Mouse (Mus musculus) kidney, embryonic 14.5 days (tissue): Measurements from ENCODE around the gene Galnt10. TPM values are rescaled to one million over a fixed set of nuclear protein-coding genes. Genes with fewer than 3 reads are reported as not detected.

Experiments
- ATAC-seq: fragments of 200-750 bp; cut with Nextera tagmentation; 2 replicates; pipeline ENCODE4 v1.8.0; 2017; ENCODE audit warnings: moderate number of reproducible peaks, mild to moderate bottlenecking, moderate TSS enrichment, moderate library complexity; ENCODE audit not compliant: low FRiP score, low TSS enrichment
- H3K27ac ChIP-seq: fragments of 300-500 bp; sonication (generic); 2 replicates; pipeline ENCODE4 v1.5.1; 2014; ENCODE audit warnings: low read depth, mild to moderate bottlenecking, low read length, moderate library complexity, mixed read lengths
- H3K27me3 ChIP-seq: fragments of 300-500 bp; sonication (generic); 2 replicates; pipeline ENCODE4 v1.6.1; 2014; ENCODE audit warnings: mild to moderate bottlenecking, low read length; ENCODE audit not compliant: control insufficient read depth, insufficient read depth
- H3K36me3 ChIP-seq: fragments of 300-500 bp; sonication (generic); 2 replicates; pipeline ENCODE4 v1.6.1; 2014; ENCODE audit warnings: low read length, mixed read lengths; ENCODE audit not compliant: control insufficient read depth, insufficient read depth
- H3K4me1 ChIP-seq: fragments of 300-500 bp; sonication (generic); 2 replicates; pipeline ENCODE4 v1.6.1; 2014; ENCODE audit warnings: low read length, mixed read lengths; ENCODE audit not compliant: control insufficient read depth, insufficient read depth
- H3K4me2 ChIP-seq: fragments of 300-500 bp; sonication (generic); replicated peaks from 2 replicates; pipeline ENCODE4 v1.6.1; 2014; ENCODE audit warnings: low read depth, mild to moderate bottlenecking, low read length
- H3K4me3 ChIP-seq: fragments of 300-500 bp; sonication (generic); 2 replicates; pipeline ENCODE4 v1.5.1; 2014; ENCODE audit warnings: mild to moderate bottlenecking, low read length
- H3K9ac ChIP-seq: fragments of 300-500 bp; sonication (generic); 2 replicates; pipeline ENCODE4 v1.6.1; 2014; ENCODE audit warnings: low read depth, mild to moderate bottlenecking, low read length, moderate library complexity
- H3K9me3 ChIP-seq: fragments of 300-500 bp; sonication (generic); 2 replicates; pipeline ENCODE4 v1.6.1; 2016; ENCODE audit warnings: low read length; ENCODE audit not compliant: control insufficient read depth
- WGBS: fragments of 180-500 bp; shearing (Covaris S2); extraction: QIAGEN DNeasy Blood & Tissue Kit; methylation state at CpG from one replicate; pipeline ENCODE4 v1.1.7; 2014; 5-methylcytosine and 5-hydroxymethylcytosine counted together
- polyA plus RNA-seq: library from polyadenylated mRNA; unstranded; fragments of >200 nt; fragmentation: Nextera tagmentation; extraction: Ambion mirVana; gene quantifications from 2 replicates; pipeline ENCODE4 v1.2.1, GENCODE M21; 2014

Gene Galnt10
- polyA plus RNA-seq, 1 experiment from 2014 or later, result 13.0 TPM

DNA sequence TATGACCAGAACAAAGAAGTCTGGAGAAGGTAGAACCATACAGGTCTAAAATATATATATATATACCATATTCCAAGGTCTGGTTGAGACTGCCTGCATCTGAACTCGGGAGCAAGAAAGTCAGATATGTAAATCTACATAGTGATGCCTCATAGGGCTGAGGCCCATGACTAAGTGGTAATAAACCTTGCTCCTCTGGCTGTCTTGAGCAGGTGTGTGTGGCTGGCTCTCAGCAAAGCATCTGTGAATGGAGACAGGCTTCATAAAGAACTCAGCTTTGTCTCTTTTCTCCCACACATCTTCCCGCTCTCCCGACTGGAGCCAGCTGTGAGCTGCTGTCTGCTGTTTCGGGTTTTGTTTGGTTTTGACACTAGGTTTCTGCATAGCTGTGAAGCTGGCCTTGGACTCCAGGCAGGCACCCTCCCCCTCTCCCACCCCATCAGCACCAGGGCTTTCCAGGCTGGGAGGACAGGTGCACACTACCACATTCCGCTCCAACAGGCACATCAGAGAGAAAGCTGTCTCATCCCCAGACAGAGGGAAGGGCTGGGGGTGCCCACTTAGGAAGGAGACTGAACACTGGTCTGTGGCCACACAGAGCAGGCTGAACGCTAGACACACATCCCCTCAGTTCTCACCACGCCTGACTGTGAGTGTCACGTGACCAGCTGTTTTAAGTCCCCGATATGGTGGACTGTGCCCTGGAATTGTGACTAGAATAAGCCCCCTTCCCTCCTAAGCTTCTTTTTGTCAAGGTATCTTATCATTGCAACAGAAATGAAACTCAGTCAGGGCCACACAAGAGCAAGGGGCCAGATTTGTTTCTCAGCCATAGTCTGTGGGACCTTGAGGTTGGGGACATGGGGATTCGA lies 87.4 kb downstream of the Galnt10 start:
- Histone ChIP-seq H3K27ac (no peak overlapping the region), H3K4me2 (no peak overlapping the region), H3K9ac (no peak overlapping the region), H3K9me3 (no peaks in the 10 kb centered on the region), H3K27me3 (no peaks in the 10 kb centered on the region), H3K4me1 (peaks cover 8% of the 10 kb centered on the region; the same call in 1 of the 2 replicates), H3K4me3 (no peak overlapping the region), H3K36me3 (no peaks in the 10 kb centered on the region)
- ATAC-seq, result peak; percentile 76
- WGBS, result 50% methylated on average over 10 of the region's 10 CpGs

DNA sequence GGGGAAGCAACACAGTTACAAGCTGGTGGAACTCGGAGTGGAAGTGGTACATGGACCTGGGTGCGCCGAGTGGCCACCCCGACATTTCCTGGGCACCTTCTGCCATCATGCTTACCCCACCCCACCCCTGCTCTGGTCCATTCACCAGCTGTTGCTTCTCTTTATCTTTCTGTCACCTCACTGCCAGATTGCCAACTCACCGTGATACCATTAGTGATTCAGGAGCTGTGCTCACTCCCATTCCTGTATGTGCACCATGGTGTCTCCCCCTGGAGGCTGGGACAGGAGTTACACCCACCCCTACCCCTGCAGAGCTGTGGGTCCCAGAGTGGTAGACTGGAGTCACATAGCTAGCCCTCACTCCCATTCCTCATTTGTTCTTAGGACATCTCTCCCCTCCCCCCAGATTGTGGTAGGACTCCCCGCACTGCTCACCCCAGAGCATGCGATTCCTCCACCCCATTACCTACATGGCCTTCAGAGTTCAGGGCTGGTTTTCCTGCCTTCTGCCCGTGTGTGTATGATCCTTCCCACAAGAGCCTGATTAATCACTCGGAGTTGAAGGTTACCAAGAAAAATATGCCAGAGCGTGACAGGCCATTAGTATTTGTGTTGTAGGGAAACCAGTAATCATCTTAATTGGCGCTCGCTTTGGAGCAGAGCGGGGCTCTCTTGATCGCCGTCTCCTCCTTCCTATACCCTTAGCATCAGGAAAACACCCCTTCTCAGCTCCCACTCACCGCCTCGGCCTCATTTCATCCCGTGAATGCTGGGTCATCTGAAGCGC lies 102.2 kb downstream of the Galnt10 start:
- 63% methylated on average over 19 of the region's 19 CpGs for WGBS
- no peak for ATAC-seq
- Histone ChIP-seq H3K27me3 (no peaks in the 10 kb centered on the region), H3K9me3 (no peaks in the 10 kb centered on the region), H3K4me1 (peaks cover under 1% of the 10 kb centered on the region; the same call in 1 of the 2 replicates), H3K9ac (no peak overlapping the region), H3K4me2 (no peak overlapping the region), H3K4me3 (no peak overlapping the region), H3K36me3 (no peaks in the 10 kb centered on the region), H3K27ac (no peak overlapping the region)

DNA sequence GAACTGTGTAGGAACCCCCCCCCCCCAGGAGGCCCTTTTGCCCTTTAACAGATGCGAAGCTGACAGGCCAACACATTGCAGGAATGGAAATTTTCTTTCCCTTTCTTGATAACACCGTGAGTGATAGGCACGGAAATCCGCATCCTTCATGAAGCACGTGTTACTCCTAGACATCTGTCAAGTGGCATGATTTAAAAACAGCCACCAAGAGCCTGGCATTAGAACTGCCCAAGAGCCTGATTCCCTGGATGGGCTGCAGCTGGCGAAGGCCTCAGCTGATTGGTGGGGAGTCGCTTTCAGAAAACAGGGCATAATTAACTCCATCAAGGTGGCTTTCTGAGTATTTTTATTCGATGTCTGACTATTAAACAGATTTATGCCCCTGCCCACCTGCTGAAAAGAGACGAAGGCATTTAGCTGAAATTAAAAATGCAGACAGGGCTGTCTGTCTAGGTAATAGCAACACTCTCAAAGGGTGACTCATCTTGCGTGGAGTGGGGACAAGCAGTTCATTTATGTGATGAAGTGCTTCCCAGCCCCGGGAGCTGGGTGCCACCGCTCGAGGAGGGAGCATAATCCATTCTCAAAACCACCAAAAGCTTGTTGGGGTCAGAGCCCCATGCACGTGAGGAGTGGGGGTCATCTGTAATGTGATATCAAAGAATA lies 108.4 kb downstream of the Galnt10 start:
- no peaks in the 10 kb centered on the region for H3K4me1 ChIP-seq
- no peaks in the 10 kb centered on the region for H3K36me3 ChIP-seq
- H3K4me3 ChIP-seq, result no peak overlapping the region
- no peak overlapping the region for H3K27ac ChIP-seq
- H3K9ac ChIP-seq, result no peak overlapping the region
- no peak overlapping the region for H3K4me2 ChIP-seq
- no peaks in the 10 kb centered on the region for H3K27me3 ChIP-seq
- WGBS, result 42% methylated on average over 14 of the region's 14 CpGs
- no peak for ATAC-seq
- no peaks in the 10 kb centered on the region for H3K9me3 ChIP-seq

DNA sequence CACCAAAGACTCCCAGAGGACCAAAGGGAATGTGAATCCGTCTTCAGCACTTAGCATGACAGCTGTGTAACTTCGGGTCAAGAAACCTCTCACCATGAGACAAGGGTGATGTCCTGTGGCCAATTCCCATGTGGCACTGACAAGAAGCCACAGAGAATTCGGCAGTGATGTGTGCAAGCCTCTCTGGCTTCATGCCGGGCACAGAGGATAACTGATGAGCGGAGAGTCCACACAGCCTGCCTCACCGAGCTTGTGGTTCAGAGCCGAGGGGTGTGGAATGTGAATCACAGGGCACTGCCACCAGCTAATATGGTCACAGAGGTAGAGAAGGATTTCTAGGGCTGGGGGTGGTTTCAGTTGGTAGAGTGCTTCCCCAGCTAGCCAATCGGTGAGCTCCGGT lies 113.4 kb downstream of the Galnt10 start:
- ATAC-seq, result no peak
- no peaks in the 10 kb centered on the region for H3K27me3 ChIP-seq
- no peaks in the 10 kb centered on the region for H3K36me3 ChIP-seq
- no peak overlapping the region for H3K4me3 ChIP-seq
- H3K9ac ChIP-seq, result no peak overlapping the region
- no peak overlapping the region for H3K4me2 ChIP-seq
- 68% methylated on average over 9 of the region's 9 CpGs for WGBS
- H3K27ac ChIP-seq, result no peak overlapping the region
- H3K4me1 ChIP-seq, result no peaks in the 10 kb centered on the region; the same call in 1 of the 2 replicates
- no peaks in the 10 kb centered on the region; the same call in 1 of the 2 replicates for H3K9me3 ChIP-seq

DNA sequence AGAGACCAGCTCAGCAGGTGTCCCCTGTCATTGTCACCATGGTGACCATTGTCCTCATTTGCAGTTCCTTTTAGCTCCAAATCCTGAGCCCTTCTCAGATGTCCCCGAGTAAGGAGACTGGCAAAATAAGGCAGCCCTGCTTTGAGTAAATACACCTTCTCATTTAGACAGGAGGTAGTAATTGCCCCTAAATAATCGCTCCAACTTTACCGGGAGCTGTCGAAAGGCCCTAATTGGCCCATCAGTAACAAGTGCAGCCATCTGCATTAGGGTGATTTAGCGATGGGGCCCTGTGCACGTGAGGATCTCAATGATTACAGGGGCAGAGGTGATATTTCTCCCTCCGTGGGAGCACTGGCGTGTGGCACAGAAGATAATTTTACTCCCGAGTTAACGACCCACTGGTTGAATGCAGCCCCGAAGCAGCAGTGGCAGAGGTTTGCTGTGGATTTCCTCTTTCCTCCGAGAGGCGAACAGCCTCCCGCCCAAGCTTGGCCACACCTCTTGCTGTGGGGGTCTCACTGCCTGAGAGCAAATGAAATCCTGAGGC lies 115.3 kb downstream of the Galnt10 start:
- WGBS, result 2% methylated on average over 14 of the region's 14 CpGs
- H3K9me3 ChIP-seq, result no peaks in the 10 kb centered on the region; the same call in 1 of the 2 replicates
- H3K4me2 ChIP-seq, result no peak overlapping the region
- no peak overlapping the region for H3K4me3 ChIP-seq
- H3K4me1 ChIP-seq, result no peaks in the 10 kb centered on the region; the same call in 1 of the 2 replicates
- ATAC-seq, result peak; percentile 87
- no peaks in the 10 kb centered on the region for H3K36me3 ChIP-seq
- no peaks in the 10 kb centered on the region for H3K27me3 ChIP-seq
- H3K9ac ChIP-seq, result no peak overlapping the region
- H3K27ac ChIP-seq, result no peak overlapping the region

DNA sequence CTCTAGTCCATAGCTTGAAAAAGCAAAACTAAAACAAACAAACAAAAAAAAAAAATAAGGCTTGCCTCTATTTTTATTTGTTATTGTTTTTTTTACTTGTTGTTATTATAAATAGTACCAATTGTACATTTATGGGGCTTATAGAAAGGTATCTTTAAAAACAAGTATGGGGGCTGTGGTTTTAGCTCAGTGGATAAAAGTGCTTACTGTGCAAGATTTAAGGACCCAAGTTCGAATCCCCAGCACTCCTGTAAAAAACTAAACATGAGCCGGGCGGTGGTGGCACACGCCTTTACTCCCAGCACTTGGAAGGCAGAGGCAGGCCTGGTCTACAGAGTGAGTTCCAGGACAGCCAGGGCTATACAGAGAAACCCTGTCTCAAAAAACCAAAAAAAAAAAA lies 116.1 kb downstream of the Galnt10 start:
- no peak overlapping the region for H3K27ac ChIP-seq
- ATAC-seq, result no peak

DNA sequence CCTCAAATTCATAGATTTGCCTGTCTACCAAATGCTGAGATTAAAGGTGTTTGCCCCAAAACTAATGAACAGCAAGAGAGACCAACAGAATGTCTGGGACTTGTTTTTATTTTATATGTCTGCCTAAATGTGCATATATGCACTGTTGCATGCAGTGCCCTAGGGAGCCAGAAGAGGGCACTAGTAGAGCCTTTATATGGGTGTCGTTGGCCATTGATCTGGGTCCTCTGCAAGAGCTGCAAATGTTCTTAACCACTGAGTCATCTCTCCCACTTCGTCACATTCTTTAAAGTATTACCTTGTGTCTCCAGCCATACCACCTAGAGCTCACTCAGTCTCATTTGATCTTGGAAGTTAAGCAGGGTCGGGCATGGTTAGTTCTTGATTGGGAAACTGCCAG lies 118.9 kb downstream of the Galnt10 start:
- no peak overlapping the region for H3K27ac ChIP-seq
- H3K36me3 ChIP-seq, result no peaks in the 10 kb centered on the region
- ATAC-seq, result no peak
- peaks cover 8% of the 10 kb centered on the region; the same call in 1 of the 2 replicates for H3K4me1 ChIP-seq
- 88% methylated on average over 3 of the region's 3 CpGs for WGBS
- no peaks in the 10 kb centered on the region for H3K27me3 ChIP-seq
- H3K4me3 ChIP-seq, result no peak overlapping the region
- no peaks in the 10 kb centered on the region; the same call in 1 of the 2 replicates for H3K9me3 ChIP-seq
- no peak overlapping the region for H3K9ac ChIP-seq
- no peak overlapping the region for H3K4me2 ChIP-seq

More for the DNA sequence above, 116.1 kb downstream of the Galnt10 start:
- H3K9me3 ChIP-seq, result no peaks in the 10 kb centered on the region; the same call in 1 of the 2 replicates
- 93% methylated on average over 4 of the region's 4 CpGs for WGBS
- no peak overlapping the region for H3K4me2 ChIP-seq
- no peak overlapping the region for H3K4me3 ChIP-seq
- no peaks in the 10 kb centered on the region for H3K27me3 ChIP-seq
- H3K36me3 ChIP-seq, result no peaks in the 10 kb centered on the region
- no peak overlapping the region for H3K9ac ChIP-seq
- H3K4me1 ChIP-seq, result peaks cover 2% of the 10 kb centered on the region; the same call in 1 of the 2 replicates

DNA sequence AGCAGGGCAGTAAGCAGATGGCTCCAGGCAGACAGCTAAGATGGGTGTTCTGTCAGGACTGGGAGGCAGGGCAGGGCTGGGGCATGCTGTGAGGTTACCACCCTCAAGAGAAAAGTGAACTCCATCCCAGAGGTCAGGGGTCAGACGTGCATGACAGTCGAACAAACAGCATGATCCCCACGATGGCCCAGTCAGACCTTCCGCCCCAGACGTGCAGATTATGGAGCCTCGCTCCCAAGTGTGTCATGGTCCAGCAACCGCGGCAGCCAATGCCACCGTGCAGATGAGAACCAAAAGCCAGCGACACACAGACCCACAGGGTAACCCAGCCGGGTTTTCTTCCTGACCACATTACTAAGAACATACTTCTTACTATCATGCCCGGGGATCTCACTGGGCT lies 121.4 kb downstream of the Galnt10 start:
- WGBS, result 28% methylated on average over 12 of the region's 12 CpGs
- Histone ChIP-seq H3K27ac (no peak overlapping the region), H3K9me3 (no peaks in the 10 kb centered on the region; the same call in 1 of the 2 replicates), H3K4me3 (no peak overlapping the region), H3K9ac (no peak overlapping the region), H3K4me1 (0 out of 2 replicates have a peak, but pooled peaks cover 8% of the 10 kb centered on the region), H3K27me3 (no peaks in the 10 kb centered on the region), H3K36me3 (no peaks in the 10 kb centered on the region), H3K4me2 (no peak overlapping the region)
- ATAC-seq, result 0 out of 2 replicates have a peak, but pooled peaks have one; percentile 51
